Mouse (Mus musculus): ENCODE data around the gene Dscaml1. TPM values are rescaled to one million over a fixed set of nuclear protein-coding genes. Genes with fewer than 3 reads are reported as not detected.

The Dscaml1 gene
- polyA plus RNA-seq, 1 experiment: 32.4 TPM

GRCm38 (mm10) chr9:45401851-45402250, 24.6 kb upstream of the Dscaml1 start:
- H3K4me3 ChIP-seq (ENCODE audit: control insufficient read depth, low read depth, low read length): no peak overlapping the region
- H3K27ac ChIP-seq (ENCODE audit: control insufficient read depth, insufficient read depth, low read depth, low read length): no peak overlapping the region
- TF ChIP-seq POLR2A (IDR thresholded peaks at IDR 0.05; ENCODE audit: control insufficient read depth, low read depth, low read length): no peak
- no peak for TF ChIP-seq CTCF (IDR thresholded peaks at IDR 0.05; ENCODE audit: control insufficient read depth, insufficient read depth, insufficient replicate concordance, low read depth, low read length)
- H3K4me1 ChIP-seq (ENCODE audit: control insufficient read depth, insufficient read depth, low read length): peaks cover 3% of the 10 kb centered on the region; the same call in 1 of the 2 replicates
- no peaks in the 10 kb centered on the region for H3K36me3 ChIP-seq (ENCODE audit: control insufficient read depth, insufficient read depth, low read length)
- no peaks in the 10 kb centered on the region for H3K27me3 ChIP-seq (ENCODE audit: control insufficient read depth, insufficient read depth, low read length)

- H3K27ac ChIP-seq (ENCODE audit: control insufficient read depth, insufficient read depth, low read depth, low read length): no peak overlapping the region
- no peaks in the 10 kb centered on the region for H3K36me3 ChIP-seq (ENCODE audit: control insufficient read depth, insufficient read depth, low read length)
- TF ChIP-seq POLR2A (IDR thresholded peaks at IDR 0.05; ENCODE audit: control insufficient read depth, low read depth, low read length) (no peak), CTCF (IDR thresholded peaks at IDR 0.05; ENCODE audit: control insufficient read depth, insufficient read depth, insufficient replicate concordance, low read depth, low read length) (no peak)
Observed at GRCm38 (mm10) chr9:45402957-45403356, 23.5 kb upstream of the Dscaml1 start.

GRCm38 (mm10) chr9:45405694-45406093, 20.7 kb upstream of the Dscaml1 start:
- peaks cover 12% of the 10 kb centered on the region for H3K4me1 ChIP-seq (ENCODE audit: control insufficient read depth, insufficient read depth, low read length)
- H3K36me3 ChIP-seq (ENCODE audit: control insufficient read depth, insufficient read depth, low read length): no peaks in the 10 kb centered on the region
- H3K27me3 ChIP-seq (ENCODE audit: control insufficient read depth, insufficient read depth, low read length): no peaks in the 10 kb centered on the region
- H3K4me3 ChIP-seq (ENCODE audit: control insufficient read depth, low read depth, low read length): no peak overlapping the region
- TF ChIP-seq POLR2A (IDR thresholded peaks at IDR 0.05; ENCODE audit: control insufficient read depth, low read depth, low read length) (no peak), CTCF (IDR thresholded peaks at IDR 0.05; ENCODE audit: control insufficient read depth, insufficient read depth, insufficient replicate concordance, low read depth, low read length) (no peak)
- no peak overlapping the region for H3K27ac ChIP-seq (ENCODE audit: control insufficient read depth, insufficient read depth, low read depth, low read length)

More at GRCm38 (mm10) chr9:45402957-45403356, 23.5 kb upstream of the Dscaml1 start:
- Histone ChIP-seq H3K4me1 (ENCODE audit: control insufficient read depth, insufficient read depth, low read length) (peaks cover 8% of the 10 kb centered on the region), H3K27me3 (ENCODE audit: control insufficient read depth, insufficient read depth, low read length) (no peaks in the 10 kb centered on the region), H3K4me3 (ENCODE audit: control insufficient read depth, low read depth, low read length) (no peak overlapping the region; the same call in 1 of the 2 replicates)

- no peak overlapping the region for H3K4me3 ChIP-seq (ENCODE audit: control insufficient read depth, low read depth, low read length)
- H3K27me3 ChIP-seq (ENCODE audit: control insufficient read depth, insufficient read depth, low read length): no peaks in the 10 kb centered on the region
- TF ChIP-seq POLR2A (IDR thresholded peaks at IDR 0.05; ENCODE audit: control insufficient read depth, low read depth, low read length) (no peak), CTCF (IDR thresholded peaks at IDR 0.05; ENCODE audit: control insufficient read depth, insufficient read depth, insufficient replicate concordance, low read depth, low read length) (no peak)
- no peaks in the 10 kb centered on the region for H3K36me3 ChIP-seq (ENCODE audit: control insufficient read depth, insufficient read depth, low read length)
- peaks cover 12% of the 10 kb centered on the region for H3K4me1 ChIP-seq (ENCODE audit: control insufficient read depth, insufficient read depth, low read length)
- no peak overlapping the region for H3K27ac ChIP-seq (ENCODE audit: control insufficient read depth, insufficient read depth, low read depth, low read length)
Observed at GRCm38 (mm10) chr9:45406808-45407207, 19.6 kb upstream of the Dscaml1 start.

- peaks cover 23% of the 10 kb centered on the region for H3K4me1 ChIP-seq (ENCODE audit: control insufficient read depth, insufficient read depth, low read length)
Observed at GRCm38 (mm10) chr9:45407706-45408675, 18.4 kb upstream of the Dscaml1 start.

GRCm38 (mm10) chr9:45410193-45410592, 16.2 kb upstream of the Dscaml1 start:
- Histone ChIP-seq H3K4me1 (ENCODE audit: control insufficient read depth, insufficient read depth, low read length) (peaks cover 23% of the 10 kb centered on the region), H3K27ac (ENCODE audit: control insufficient read depth, insufficient read depth, low read depth, low read length) (no peak overlapping the region), H3K27me3 (ENCODE audit: control insufficient read depth, insufficient read depth, low read length) (no peaks in the 10 kb centered on the region), H3K36me3 (ENCODE audit: control insufficient read depth, insufficient read depth, low read length) (no peaks in the 10 kb centered on the region), H3K4me3 (ENCODE audit: control insufficient read depth, low read depth, low read length) (no peak overlapping the region)
- no peak for TF ChIP-seq CTCF (IDR thresholded peaks at IDR 0.05; ENCODE audit: control insufficient read depth, insufficient read depth, insufficient replicate concordance, low read depth, low read length)
- no peak for TF ChIP-seq POLR2A (IDR thresholded peaks at IDR 0.05; ENCODE audit: control insufficient read depth, low read depth, low read length)

More at GRCm38 (mm10) chr9:45407706-45408675, 18.4 kb upstream of the Dscaml1 start:
- TF ChIP-seq POLR2A (IDR thresholded peaks at IDR 0.05; ENCODE audit: control insufficient read depth, low read depth, low read length) (peak; percentile 37; the same call in 1 of the 2 replicates), CTCF (IDR thresholded peaks at IDR 0.05; ENCODE audit: control insufficient read depth, insufficient read depth, insufficient replicate concordance, low read depth, low read length) (peak; percentile 78; the same call in 1 of the 2 replicates)
- peak overlapping the region; percentile 78 for H3K4me3 ChIP-seq (ENCODE audit: control insufficient read depth, low read depth, low read length)
- no peaks in the 10 kb centered on the region for H3K36me3 ChIP-seq (ENCODE audit: control insufficient read depth, insufficient read depth, low read length)
- peak overlapping the region; percentile 4; the same call in 1 of the 2 replicates for H3K27ac ChIP-seq (ENCODE audit: control insufficient read depth, insufficient read depth, low read depth, low read length)
- no peaks in the 10 kb centered on the region for H3K27me3 ChIP-seq (ENCODE audit: control insufficient read depth, insufficient read depth, low read length)

GRCm38 (mm10) chr9:45410614-45411013, 15.8 kb upstream of the Dscaml1 start:
- TF ChIP-seq CTCF (IDR thresholded peaks at IDR 0.05; ENCODE audit: control insufficient read depth, insufficient read depth, insufficient replicate concordance, low read depth, low read length) (no peak), POLR2A (IDR thresholded peaks at IDR 0.05; ENCODE audit: control insufficient read depth, low read depth, low read length) (no peak)
- no peak overlapping the region for H3K27ac ChIP-seq (ENCODE audit: control insufficient read depth, insufficient read depth, low read depth, low read length)
- no peaks in the 10 kb centered on the region for H3K36me3 ChIP-seq (ENCODE audit: control insufficient read depth, insufficient read depth, low read length)
- H3K27me3 ChIP-seq (ENCODE audit: control insufficient read depth, insufficient read depth, low read length): no peaks in the 10 kb centered on the region
- H3K4me3 ChIP-seq (ENCODE audit: control insufficient read depth, low read depth, low read length): no peak overlapping the region
- H3K4me1 ChIP-seq (ENCODE audit: control insufficient read depth, insufficient read depth, low read length): peaks cover 23% of the 10 kb centered on the region
